Mouse (Mus musculus) liver, adult (tissue): ENCODE results near the gene Fignl2.

Source experiments
- GATA4 ChIP-seq: IDR thresholded peaks from 2 replicates; pipeline ENCODE4 v1.6.1; 2014; ENCODE audit warnings: mild to moderate bottlenecking, low read length; ENCODE audit not compliant: insufficient replicate concordance

Gene Fignl2

DNA sequence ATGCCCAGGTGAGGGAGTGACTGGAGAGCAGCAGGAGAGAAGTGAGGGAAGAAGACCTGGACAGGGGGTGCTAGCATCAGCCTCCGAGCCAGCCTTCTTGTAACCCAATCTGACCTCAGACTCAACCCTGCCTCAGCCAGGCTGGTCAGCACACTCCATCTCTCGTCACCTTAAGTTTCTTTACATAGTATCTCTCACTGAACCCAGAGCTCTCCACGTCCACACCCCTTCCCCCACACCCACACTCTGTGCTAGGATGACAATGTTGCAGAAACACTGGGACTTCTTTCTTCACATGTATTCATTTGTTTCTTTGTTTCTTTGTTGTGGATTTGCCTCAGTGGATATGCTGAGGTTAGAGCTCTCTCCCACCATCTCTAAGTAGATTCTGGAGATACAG lies 22.6 kb upstream of the Fignl2 start:
- TF ChIP-seq GATA4 = no peak

DNA sequence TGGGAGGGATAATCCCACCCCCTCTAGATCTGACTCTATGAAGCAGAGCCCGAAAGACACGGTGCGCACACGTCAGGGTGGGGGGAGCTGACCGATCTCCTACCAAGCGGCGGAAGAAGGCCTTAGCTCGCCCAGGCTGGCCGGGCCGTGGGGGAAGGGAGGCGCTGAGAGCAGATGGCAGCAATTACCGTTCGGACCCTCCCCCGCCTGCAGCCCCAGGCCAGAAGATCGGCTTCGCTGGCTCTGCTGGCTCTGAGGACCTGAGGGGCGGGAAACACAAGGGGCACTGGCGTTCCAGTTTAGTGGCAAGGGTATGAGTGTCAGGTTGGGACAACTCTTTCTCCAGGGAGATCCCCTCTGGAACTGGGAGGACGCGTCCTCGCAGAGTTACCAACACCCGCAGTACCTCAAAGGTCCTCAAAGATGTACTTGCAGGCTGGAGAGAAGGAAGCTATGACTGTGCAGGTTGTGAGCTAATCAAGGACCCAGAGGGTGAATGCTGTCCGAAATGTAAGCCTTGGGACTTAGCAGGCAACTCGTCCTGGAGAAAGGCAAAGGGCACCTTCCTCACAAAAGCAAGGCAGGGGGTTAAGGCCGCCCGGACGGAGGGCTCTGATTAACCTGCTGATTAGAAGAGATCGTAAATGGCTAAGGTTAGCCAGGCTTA lies 19.8 kb upstream of the Fignl2 start:
- TF ChIP-seq GATA4 = no peak

DNA sequence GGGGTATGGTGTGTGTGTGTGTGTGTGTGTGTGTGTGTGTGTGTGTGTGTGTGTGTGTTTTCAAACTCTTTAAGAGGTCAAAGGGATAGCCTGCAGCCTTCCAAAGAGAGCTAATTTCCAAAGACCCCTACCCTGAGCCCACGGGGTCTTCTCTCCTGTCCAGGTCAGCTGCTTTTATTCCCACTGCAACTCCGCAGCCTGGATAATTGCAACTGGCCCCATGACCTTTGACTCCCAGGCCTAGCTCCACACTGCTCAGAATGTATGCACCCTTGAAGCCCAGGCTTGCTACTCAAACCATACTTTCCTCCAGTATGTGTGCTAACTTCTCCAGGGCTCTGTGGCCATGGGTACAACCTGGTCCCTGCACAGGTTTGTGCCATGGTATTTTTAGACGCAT lies 17.0 kb upstream of the Fignl2 start:
- TF ChIP-seq GATA4 = no peak

DNA sequence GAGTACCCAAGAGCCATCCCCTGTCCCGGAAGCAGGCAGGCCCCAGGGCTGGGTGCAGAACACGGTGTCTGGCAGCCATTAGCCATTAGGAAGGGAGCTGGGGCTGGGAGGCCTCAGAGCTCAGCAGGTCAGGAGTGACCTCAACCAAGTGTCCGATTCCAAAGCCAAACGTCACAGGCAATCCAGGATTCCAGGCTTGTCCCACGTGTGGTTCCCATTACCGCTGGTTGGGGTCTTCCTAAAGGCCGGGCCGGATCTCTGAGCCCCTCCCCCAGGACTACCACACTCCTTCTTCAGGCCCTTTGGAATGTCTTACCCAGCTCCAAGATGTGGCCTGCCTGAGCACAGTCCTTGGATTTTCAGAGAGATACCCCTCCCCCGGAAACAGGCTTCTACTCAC lies 16.6 kb upstream of the Fignl2 start:
- TF ChIP-seq GATA4 = no peak

DNA sequence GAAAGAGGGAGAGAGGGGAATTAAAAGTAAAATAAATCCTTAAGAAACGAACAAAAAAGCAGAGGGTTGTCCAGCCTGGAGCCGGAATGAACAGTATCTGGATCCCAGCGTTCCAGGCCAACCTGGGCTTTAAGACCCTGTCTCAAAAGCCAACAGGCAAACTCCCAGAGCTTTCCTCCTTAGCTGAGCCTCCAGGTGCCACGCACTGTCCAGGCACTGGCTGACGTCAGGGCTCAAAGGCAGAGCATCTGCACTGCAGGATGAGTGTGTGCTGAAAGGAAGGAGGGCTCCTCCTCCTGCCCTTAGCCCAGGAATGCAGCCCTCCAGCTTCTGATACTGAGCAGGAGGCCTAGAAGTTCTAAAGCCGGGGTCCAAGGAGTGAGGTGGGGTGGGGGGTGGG lies 15.6 kb upstream of the Fignl2 start:
- no peak for TF ChIP-seq GATA4

DNA sequence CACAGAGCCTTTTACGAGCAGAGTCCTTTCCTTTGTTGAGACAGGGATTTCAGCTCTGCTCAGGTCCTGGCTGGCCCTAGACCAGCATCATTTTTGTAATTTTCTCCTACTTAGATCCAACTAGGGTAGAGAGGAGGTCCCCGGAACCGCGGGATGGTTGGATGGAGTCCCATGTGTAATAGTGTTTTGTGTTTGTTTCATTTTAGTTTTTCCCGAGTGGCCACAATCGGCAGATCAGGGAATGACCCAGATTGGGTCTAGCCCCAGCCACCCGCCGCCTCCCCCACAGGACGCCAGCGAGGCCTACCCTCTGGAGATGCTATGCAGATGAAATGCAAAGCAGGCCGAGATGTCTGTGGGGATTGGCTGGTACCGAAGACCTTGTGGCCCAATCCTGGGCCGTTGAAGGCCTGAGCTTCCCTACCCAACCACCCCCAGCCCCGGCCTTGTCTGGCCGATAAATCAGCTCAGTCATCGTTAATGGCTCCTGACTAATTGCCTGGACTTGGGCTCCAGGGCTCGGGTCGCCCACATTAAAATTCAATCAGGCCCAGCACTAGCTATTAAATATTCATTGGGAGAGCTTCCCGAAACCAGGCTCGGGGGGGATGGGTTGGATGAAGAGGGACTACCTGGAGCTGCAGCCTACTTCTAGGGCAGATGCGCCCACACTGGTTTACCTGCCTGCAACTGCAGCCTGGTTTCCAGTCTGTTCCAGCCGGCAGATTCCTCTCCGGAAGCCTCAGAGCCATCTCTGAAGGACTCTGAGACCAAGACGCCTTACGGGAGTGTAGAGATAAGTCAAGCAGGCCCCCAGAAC lies 14.7 kb upstream of the Fignl2 start:
- no peak for TF ChIP-seq GATA4

DNA sequence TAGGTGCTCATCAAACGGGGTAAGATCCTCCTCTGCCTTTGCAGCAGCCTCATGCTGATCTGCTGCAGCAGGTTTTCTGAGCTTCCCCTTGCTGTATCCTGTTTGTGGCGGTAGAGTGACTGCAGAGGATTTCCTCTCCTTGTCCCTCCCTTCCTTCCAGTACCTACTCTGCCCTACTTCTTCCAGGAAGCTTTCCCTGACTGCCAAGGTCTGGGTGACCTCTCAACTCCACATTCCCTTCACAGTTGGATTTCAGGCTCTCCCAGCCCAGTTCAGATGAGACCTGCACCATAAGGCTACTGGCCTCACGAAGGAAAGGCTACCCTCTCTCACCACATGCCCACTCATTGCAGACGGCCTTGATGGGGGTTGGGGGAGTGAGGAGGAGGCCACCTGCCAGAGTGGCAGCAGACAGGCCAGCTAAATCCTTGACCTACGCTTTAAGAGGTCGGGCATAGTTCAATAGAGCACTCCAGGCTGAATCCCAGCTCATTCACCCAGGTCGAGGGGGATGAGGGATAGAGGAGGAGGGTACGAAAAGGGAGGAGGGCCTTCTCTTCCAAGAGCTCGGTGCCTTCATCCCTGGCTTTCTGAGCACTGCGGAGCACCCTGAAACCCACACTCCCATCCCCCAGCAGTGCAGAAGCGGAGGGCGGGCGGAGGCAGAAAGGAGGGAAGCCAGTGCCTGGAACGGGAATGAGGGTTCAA lies 13.9 kb upstream of the Fignl2 start:
- no peak for TF ChIP-seq GATA4

DNA sequence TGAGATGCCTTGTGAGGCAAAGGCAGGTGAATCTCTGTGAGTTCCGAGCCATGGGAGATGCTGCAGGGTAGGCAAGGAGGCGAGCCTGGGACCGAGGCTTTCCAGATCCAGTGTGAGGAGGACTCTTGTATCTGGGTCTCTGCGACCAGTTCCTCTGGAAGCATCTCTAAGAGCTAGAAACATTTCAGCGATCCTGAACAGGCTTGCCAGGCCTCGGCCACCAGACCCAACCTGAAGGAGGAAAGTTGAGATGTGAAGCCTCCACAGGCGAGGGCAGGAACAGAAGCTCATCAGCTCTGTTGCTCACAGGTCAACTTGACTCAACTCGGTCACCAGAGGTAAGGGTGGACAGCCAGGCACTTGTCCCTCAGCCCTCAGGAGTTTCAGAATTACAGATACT lies 13.2 kb upstream of the Fignl2 start:
- no peak for TF ChIP-seq GATA4

DNA sequence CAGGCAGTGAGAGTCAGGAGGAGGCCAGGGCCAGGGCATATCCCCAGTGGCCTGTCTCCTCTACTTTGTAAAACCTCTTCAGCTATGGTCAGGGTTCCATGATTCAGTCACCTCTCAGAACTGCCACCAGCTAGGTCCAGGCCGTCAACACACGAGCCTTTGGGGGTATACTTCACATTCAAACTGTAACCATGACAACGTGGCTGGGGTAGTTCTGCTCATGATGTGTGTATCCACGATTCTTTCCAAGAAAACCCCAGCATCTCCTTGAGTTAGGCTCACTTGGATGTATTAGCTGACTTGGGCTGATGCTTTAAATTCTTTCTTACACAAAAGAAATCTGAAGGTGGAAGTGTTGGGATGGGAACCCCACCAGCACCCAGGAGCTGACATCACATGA lies 9.9 kb upstream of the Fignl2 start:
- no peak for TF ChIP-seq GATA4

DNA sequence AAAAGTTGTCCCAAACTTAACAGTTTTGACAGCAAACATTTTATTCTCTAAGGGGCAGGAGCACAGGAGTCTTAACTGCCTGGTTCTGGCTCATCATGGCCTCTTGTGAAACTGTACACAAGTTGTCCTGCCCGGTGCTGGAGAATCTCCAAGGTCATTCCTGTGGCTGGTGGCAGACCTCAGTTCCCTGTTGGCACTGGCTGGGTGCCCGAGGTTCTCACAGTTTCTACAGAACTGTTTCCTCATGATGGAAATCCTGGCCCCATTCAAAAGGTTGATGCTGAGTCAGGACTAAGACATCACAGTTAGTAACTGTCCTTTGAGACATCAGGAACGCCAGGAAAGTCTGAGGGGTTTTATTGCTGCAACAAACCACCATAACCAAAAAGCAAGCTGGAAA lies 8.6 kb upstream of the Fignl2 start:
- TF ChIP-seq GATA4 = no peak

DNA sequence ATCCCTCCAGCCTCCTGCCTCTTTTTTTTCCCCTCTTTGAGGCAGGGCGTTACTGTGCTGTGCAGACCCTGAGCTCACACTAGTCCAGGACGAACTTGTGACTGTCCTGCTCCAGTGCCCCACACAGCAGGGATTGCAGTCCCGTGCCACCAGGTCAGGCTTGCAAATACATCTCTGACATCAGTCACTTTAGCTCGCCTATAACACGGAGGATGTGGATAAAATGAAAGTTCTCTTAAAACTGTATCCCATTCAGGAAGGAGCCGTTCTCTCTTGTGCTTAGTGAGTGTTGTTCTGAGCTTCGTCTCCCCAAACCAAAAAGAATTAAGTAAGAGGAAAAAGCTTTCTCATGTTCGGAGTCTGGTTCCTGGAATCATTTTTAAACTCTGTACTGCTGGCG lies 8.1 kb upstream of the Fignl2 start:
- no peak for TF ChIP-seq GATA4

DNA sequence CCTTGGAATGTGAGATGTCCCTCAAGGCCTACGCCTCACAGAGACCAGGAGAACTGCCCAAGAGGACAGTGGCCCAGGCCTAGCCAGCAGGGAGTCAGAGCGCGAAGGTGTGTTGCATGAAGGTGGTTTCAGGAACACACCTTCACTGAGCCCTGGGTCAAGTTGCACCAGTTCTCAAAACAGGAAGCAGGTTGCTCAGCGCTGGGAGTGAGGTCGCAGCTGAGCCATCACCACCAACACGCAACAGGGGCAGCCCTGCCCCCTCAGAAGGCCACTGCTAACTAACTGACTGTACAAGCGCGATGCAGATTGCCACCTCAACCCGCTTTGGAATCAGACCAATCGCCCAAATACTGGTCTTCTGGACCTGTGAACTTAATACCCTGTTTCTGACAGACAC lies 6.1 kb upstream of the Fignl2 start:
- no peak for TF ChIP-seq GATA4

DNA sequence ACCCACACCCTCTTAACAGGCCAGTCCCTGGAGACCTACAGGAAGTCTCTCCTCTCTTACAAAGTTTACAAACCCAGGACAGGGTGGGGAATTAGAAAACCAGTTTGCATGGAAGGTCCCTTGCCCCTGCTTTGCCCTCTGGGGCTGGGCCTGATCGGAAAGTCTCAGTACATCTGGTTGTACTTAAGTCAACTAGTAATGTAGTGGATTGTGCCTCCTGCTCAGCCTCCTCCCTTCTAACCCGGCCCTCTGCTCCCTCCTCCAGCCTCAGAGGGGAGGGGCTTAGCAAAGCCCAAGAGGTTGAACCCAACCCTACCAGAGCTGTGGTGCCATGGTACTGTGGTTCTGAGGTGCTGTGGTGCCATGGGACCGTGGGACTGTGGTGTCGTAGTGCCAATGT lies 3.9 kb upstream of the Fignl2 start:
- no peak for TF ChIP-seq GATA4

DNA sequence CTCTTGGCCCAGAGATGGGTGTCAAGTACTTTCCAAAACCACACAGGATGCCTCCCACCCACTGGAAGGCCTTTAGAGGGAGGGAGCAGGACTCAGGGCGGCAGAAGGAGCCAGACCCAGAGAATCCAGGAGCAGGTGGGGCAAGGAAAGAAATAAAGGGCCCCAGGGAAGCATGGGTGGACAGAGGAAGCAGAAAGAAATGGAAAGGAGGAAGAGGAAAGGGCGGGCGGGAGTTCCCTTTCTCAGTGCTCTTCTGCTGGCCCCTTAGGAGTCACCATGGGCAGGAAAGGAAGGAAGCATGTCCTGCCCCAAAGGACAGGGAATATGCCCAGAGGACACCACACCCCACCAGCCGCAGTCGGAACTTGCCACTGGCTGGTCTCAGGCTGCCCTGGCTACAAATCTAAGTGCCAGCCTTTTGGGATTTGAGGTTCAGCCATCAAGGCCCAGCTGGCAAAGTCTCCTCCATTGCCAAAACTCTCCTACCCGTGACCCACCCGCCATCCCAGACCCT lies 2.7 kb upstream of the Fignl2 start:
- TF ChIP-seq GATA4 = no peak

DNA sequence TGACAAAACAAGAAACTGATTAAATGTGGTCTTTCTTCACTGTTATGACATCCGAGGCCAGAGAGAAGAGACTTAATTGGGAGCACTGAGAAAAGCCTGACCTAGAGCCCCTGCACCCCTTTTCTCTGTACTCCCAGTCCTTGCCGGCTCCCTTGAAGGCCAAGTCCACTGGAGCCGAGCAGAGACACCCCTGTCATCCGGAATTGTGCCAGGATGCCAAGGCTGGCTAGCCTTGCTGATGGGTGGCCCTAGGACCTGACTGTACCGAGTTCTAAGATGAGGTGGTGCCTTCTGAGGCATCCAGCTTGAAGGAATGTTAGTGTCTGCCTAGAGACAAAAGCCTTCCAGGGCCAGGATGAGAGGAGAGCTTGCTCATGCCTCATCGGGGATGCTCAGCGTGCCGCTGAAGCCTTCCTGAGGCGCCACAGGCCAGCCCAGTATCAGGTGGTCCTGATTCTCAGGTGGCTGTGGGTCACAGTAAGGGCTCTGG lies 1.7 kb upstream of the Fignl2 start:
- TF ChIP-seq GATA4 = no peak

DNA sequence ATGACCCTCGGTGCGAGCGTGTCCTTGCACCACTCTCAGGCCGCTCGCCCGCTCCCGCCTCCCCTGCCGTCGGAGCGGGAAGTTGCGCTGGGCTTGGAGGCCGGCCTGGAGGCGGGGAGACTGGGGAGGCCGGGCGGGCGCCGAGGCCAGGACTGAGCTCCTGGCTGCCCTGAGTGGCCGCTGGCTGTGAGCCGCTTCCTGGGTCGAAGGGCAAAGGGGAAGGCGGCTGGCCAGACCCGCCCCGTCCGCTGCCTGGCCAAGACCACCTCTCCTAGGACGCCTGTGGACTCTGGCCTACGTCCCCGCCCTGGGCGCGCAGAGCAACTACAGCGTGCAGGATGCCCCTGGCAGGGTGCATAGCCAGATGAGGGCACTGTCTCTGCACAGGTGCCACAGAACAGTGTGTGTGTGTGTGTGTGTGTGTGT lies 377 bp upstream of the Fignl2 start:
- TF ChIP-seq GATA4 = no peak; the same call in 1 of the 2 replicates
